Mouse (Mus musculus) embryonic facial prominence, embryonic 11.5 days (tissue): ENCODE results near the gene Mrps23. TPM values are rescaled to one million over a fixed set of nuclear protein-coding genes. Genes with fewer than 3 reads are reported as not detected.

Experiments
- polyA plus RNA-seq: library from polyadenylated mRNA; unstranded; fragments of >200 nt; fragmentation: Nextera tagmentation; extraction: Ambion mirVana; gene quantifications from 2 replicates; pipeline ENCODE4 v1.2.1, GENCODE M21; 2014

Mrps23 gene
- polyA plus RNA-seq, 1 experiment from 2014 or later = 83.8 TPM

Other genes with a start within 250 kb of the Mrps23 start
- gene Dynll2, start 216.9 kb upstream of the Mrps23 start, polyA plus RNA-seq = 16.0 and 17.3 TPM in 2 replicates
- 525 and 569 TPM in 2 replicates for gene Srsf1, start 157.0 kb upstream of the Mrps23 start, polyA plus RNA-seq
- gene Vezf1, start 136.1 kb upstream of the Mrps23 start, polyA plus RNA-seq = 63.1 and 69.3 TPM in 2 replicates
- gene Cuedc1, start 106.3 kb upstream of the Mrps23 start, polyA plus RNA-seq = 11.2 and 13.1 TPM in 2 replicates
- gene Ccdc182, start 89.7 kb downstream of the Mrps23 start, polyA plus RNA-seq = 1.7 and 2.6 TPM in 2 replicates